Mouse (Mus musculus) stomach, postnatal 0 days (tissue): Measurements from ENCODE around the gene Tom1l2.

Experiments
- CTCF ChIP-seq: IDR thresholded peaks from 2 replicates; pipeline ENCODE4 v1.5.1; 2016; ENCODE audit warnings: antibody characterized with exemption, low read depth, mild to moderate bottlenecking, moderate library complexity
- EP300 ChIP-seq: optimal IDR thresholded peaks from 2 replicates; pipeline ENCODE3; 2016; ENCODE audit warnings: antibody characterized with exemption

- no peak for TF ChIP-seq CTCF
- no peak for TF ChIP-seq EP300
Measured at GRCm38 (mm10) chr11:60357116-60357515, 4.4 kb upstream of the Tom1l2 start.
